Mouse (Mus musculus): ENCODE data around the gene Vmn2r77.
"Not testable (repeated sequence)": the region's sequence is repeated elsewhere in the genome, so short reads cannot be mapped to it uniquely, and the experiment has no call there.

The Vmn2r77 gene

DNA sequence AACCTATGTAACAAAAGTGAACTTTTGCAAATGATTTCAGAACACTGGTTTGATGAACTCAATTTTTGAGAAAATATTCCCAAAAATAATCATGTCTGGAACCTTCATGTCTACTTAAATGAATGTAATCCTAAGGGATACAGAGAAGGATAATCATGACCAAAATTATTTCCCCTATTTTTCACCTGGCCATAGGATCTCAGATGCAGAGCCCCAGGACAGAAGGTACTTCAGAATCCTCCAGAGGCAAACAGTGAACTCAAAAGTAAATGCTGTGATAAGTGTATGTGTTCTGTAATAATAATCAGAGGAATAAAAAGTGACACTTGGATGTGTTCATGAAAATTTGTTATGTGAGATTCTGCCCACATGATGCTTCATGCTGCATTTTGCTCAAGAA is at the start of gene Vmn2r77:
Gene Vmn2r77 (plus strand): TSS at position 301 of the 400 bp plus-strand sequence.
- no peak for DNase-seq (ENCODE audit: low read depth, low spot score)

DNA sequence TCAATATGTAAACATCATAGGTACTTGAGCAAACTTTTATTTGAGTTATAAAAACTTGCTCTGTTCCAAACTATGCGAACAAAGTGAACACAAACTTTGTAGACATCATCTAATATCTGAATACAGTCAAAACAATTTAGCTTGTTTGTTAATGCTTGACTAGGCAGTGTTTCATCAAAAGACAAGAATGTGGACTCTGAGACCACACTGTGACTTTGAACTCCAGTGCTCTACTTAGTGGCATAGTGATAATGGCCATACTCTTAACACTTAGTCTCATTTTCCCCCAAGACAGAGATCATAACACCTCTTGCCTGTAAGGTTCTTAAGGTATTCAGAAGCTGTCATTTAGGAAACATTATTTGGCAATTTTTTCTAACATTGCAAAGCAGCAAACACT is 34.1 kb upstream of the Vmn2r77 start:
- no peak for DNase-seq (ENCODE audit: low read depth, low spot score)

DNA sequence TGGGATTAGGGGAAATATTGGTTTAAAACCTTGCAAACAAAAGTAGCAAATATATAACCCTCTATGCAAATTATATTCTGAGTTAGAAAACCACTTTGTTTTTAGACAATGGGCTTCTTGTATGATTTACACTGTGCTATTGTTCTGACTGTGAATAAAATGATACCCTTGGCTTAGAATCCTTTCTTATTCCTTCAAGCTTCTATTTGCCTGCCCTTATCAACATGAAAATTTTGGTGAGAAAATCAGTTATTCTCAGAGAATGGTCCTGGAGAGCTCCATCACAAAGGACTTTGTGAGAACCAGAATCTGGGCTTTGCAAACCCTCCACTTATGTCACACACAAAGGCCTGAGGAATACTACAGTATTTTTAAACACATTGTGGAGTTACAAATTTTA is 30.2 kb upstream of the Vmn2r77 start:
- no peak for DNase-seq (ENCODE audit: low read depth, low spot score)

- DNase-seq (ENCODE audit: low read depth, low spot score), result no peak
Observed at GRCm38 (mm10) chr7:86771621-86772020, 23.2 kb upstream of the Vmn2r77 start.

DNA sequence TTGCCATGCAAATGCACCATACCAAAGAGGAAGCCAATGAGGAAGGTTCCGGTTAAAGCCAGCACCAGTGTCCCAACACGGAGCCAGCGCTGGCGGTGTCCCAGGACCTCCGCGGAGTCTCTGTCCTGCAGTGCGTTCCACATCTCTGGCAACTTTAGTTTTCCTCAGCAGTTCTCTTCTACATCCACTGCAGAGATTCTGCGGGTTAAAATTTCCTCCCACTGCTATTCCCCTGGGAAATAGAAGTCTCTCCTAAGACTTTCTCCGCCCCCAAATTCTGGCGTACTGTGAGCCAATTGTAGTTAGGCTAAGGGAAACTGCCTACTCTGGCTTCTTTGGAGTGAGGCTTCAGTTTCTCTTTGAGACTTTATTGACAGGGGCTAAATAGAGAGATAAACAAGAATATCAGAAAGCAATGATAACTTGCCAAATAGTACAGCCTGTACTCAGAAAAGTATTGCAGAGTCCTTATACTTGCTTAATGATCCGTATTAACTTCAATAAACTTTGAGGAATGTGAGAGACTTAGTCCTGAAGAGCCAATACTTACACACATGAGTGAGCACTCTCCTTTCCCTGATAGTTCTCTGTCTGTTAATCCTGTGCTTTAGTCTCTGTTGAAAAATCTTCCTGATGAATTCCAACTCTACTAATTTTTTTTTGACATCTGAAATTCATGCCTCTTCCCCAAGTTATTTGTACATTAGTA is 19.1 kb upstream of the Vmn2r77 start, which contains the start of gene Folh1:
Gene Folh1 (minus strand): TSS at position 327 of the 709 bp plus-strand sequence.
- no peak for DNase-seq (ENCODE audit: low read depth, low spot score)

- DNase-seq (ENCODE audit: low read depth, low spot score), result not testable (repeated sequence)
Observed at GRCm38 (mm10) chr7:86815241-86815640, 20.4 kb downstream of the Vmn2r77 start.

GRCm38 (mm10) chr7:86815716-86816115 is 20.9 kb downstream of the Vmn2r77 start:
- not testable (repeated sequence) for DNase-seq (ENCODE audit: low read depth, low spot score)

- DNase-seq (ENCODE audit: low read depth, low spot score), result no peak
Observed at GRCm38 (mm10) chr7:86816466-86816865, 21.6 kb downstream of the Vmn2r77 start.

All from A20 (cell line).